Mouse (Mus musculus): Measurements from ENCODE around the gene V1rd19. TPM values are rescaled to one million over a fixed set of nuclear protein-coding genes. Genes with fewer than 3 reads are reported as not detected.
"Not testable (repeated sequence)": the region's sequence is repeated elsewhere in the genome, so short reads cannot be mapped to it uniquely, and the experiment has no call there.

Gene V1rd19
- total RNA-seq (2014; rRNA removed) = not detected in 2 replicates
- polyA plus RNA-seq (2015; fragmentation: Nextera tagmentation; extraction: Ambion mirVana) = not detected in 2 replicates

GRCm38 (mm10) chr7:24001391-24001790, at the start of gene V1rd19:
TSS of gene V1rd19 (plus strand) at chr7:24001691.
- DNase-seq (ENCODE audit: low spot score) (no peak), ATAC-seq (no peak)
- WGBS = 67% methylated on average over 2 of the region's 2 CpGs

GRCm38 (mm10) chr7:23968044-23968443, 33.4 kb upstream of the V1rd19 start:
- not testable (repeated sequence) for DNase-seq (ENCODE audit: low spot score); ATAC-seq; H3K27ac ChIP-seq; H3K4me3 ChIP-seq (ENCODE audit: low read length); H3K9ac ChIP-seq (replicated peaks; ENCODE audit: low read length); H3K4me1 ChIP-seq (ENCODE audit: insufficient read depth, low read length); H3K36me3 ChIP-seq (ENCODE audit: insufficient read depth, low read length); H3K27me3 ChIP-seq (ENCODE audit: insufficient read depth, low read length); H3K4me2 ChIP-seq (ENCODE audit: low read depth, low read length)
- WGBS = 63% methylated on average over 3 of the region's 3 CpGs
- peak; percentile 28 for TF ChIP-seq CTCF (IDR thresholded peaks at IDR 0.05; ENCODE audit: low read depth)
- peaks cover 12% of the 10 kb centered on the region; the same call in 1 of the 2 replicates for H3K9me3 ChIP-seq (ENCODE audit: low read length)

More at GRCm38 (mm10) chr7:24001391-24001790, at the start of gene V1rd19:
- Histone ChIP-seq H3K9me3 (ENCODE audit: low read length) (0 out of 2 replicates have a peak, but pooled peaks cover 4% of the 10 kb centered on the region), H3K4me3 (ENCODE audit: low read length) (no peak within 1 kb of the TSS), H3K9ac (replicated peaks; ENCODE audit: low read length) (no peak within 1 kb of the TSS), H3K27ac (no peak within 1 kb of the TSS), H3K36me3 (ENCODE audit: insufficient read depth, low read length) (no peaks in the 10 kb centered on the region), H3K4me1 (ENCODE audit: insufficient read depth, low read length) (no peaks in the 10 kb centered on the region), H3K27me3 (ENCODE audit: insufficient read depth, low read length) (no peaks in the 10 kb centered on the region), H3K4me2 (ENCODE audit: low read depth, low read length) (no peak within 1 kb of the TSS)
- TF ChIP-seq CTCF (IDR thresholded peaks at IDR 0.05; ENCODE audit: low read depth) = no peak

- H3K4me1 ChIP-seq (ENCODE audit: insufficient read depth, low read length); ATAC-seq; H3K4me3 ChIP-seq (ENCODE audit: low read length); H3K27ac ChIP-seq; H3K4me2 ChIP-seq (ENCODE audit: low read depth, low read length); H3K9ac ChIP-seq (replicated peaks; ENCODE audit: low read length); H3K27me3 ChIP-seq (ENCODE audit: insufficient read depth, low read length); DNase-seq (ENCODE audit: low spot score); H3K36me3 ChIP-seq (ENCODE audit: insufficient read depth, low read length): not testable (repeated sequence)
- H3K9me3 ChIP-seq (ENCODE audit: low read length) = peaks cover 17% of the 10 kb centered on the region; the same call in 1 of the 2 replicates
- 75% methylated on average over 9 of the region's 9 CpGs for WGBS
These were observed 27.2 kb upstream of the V1rd19 start, which contains the start of gene Vmn1r181 for GRCm38 (mm10) chr7:23974315-23974714. TSS of gene Vmn1r181 (plus strand) at chr7:23974615.

GRCm38 (mm10) chr7:24052660-24053304, 51.3 kb downstream of the V1rd19 start, which contains the start of gene Vmn1r183:
TSS of gene Vmn1r183 (plus strand) at chr7:24053254.
- Histone ChIP-seq H3K4me2 (ENCODE audit: low read depth, low read length) (no peak within 1 kb of the TSS), H3K9me3 (ENCODE audit: low read length) (no peaks in the 10 kb centered on the region), H3K4me3 (ENCODE audit: low read length) (no peak within 1 kb of the TSS), H3K27ac (no peak within 1 kb of the TSS), H3K9ac (replicated peaks; ENCODE audit: low read length) (no peak within 1 kb of the TSS), H3K27me3 (ENCODE audit: insufficient read depth, low read length) (no peaks in the 10 kb centered on the region), H3K4me1 (ENCODE audit: insufficient read depth, low read length) (no peaks in the 10 kb centered on the region), H3K36me3 (ENCODE audit: insufficient read depth, low read length) (no peaks in the 10 kb centered on the region)
- DNase-seq (ENCODE audit: low spot score) (no peak), ATAC-seq (no peak)
- WGBS = 77% methylated on average over 4 of the region's 4 CpGs
- no peak for TF ChIP-seq CTCF (IDR thresholded peaks at IDR 0.05; ENCODE audit: low read depth)

Other genes starting within 250 kb of the V1rd19 start
- gene Vmn1r174, start 249.4 kb upstream of the V1rd19 start, total RNA-seq (2014; rRNA removed) = not detected in 2 replicates
- gene Vmn1r174, start 249.4 kb upstream of the V1rd19 start, polyA plus RNA-seq (2015; fragmentation: Nextera tagmentation; extraction: Ambion mirVana) = not detected in 2 replicates
- not detected in 2 replicates for gene Vmn1r175, start 191.0 kb upstream of the V1rd19 start, total RNA-seq (2014; rRNA removed)
- not detected in 2 replicates for gene Vmn1r175, start 191.0 kb upstream of the V1rd19 start, polyA plus RNA-seq (2015; fragmentation: Nextera tagmentation; extraction: Ambion mirVana)
- not detected in 2 replicates for gene Vmn1r176, start 164.3 kb upstream of the V1rd19 start, total RNA-seq (2014; rRNA removed)
- not detected in 2 replicates for gene Vmn1r176, start 164.3 kb upstream of the V1rd19 start, polyA plus RNA-seq (2015; fragmentation: Nextera tagmentation; extraction: Ambion mirVana)
- not detected in 2 replicates for gene Vmn1r177, start 135.2 kb upstream of the V1rd19 start, total RNA-seq (2014; rRNA removed)
- not detected in 2 replicates for gene Vmn1r177, start 135.2 kb upstream of the V1rd19 start, polyA plus RNA-seq (2015; fragmentation: Nextera tagmentation; extraction: Ambion mirVana)
- not detected in 2 replicates for gene Vmn1r178, start 109.7 kb upstream of the V1rd19 start, total RNA-seq (2014; rRNA removed)
- gene Vmn1r178, start 109.7 kb upstream of the V1rd19 start, polyA plus RNA-seq (2015; fragmentation: Nextera tagmentation; extraction: Ambion mirVana) = not detected in 2 replicates
- gene Vmn1r179, start 74.7 kb upstream of the V1rd19 start, total RNA-seq (2014; rRNA removed) = not detected in 2 replicates
- gene Vmn1r179, start 74.7 kb upstream of the V1rd19 start, polyA plus RNA-seq (2015; fragmentation: Nextera tagmentation; extraction: Ambion mirVana) = not detected in 2 replicates
- not detected in 2 replicates for gene Vmn1r180, start 51.1 kb upstream of the V1rd19 start, total RNA-seq (2014; rRNA removed)
- not detected in 2 replicates for gene Vmn1r180, start 51.1 kb upstream of the V1rd19 start, polyA plus RNA-seq (2015; fragmentation: Nextera tagmentation; extraction: Ambion mirVana)
- not detected in 2 replicates for gene Vmn1r181, start 27.1 kb upstream of the V1rd19 start, total RNA-seq (2014; rRNA removed)
- not detected in 2 replicates for gene Vmn1r181, start 27.1 kb upstream of the V1rd19 start, polyA plus RNA-seq (2015; fragmentation: Nextera tagmentation; extraction: Ambion mirVana)
- not detected in 2 replicates for gene Vmn1r183, start 51.6 kb downstream of the V1rd19 start, total RNA-seq (2014; rRNA removed)
- gene Vmn1r183, start 51.6 kb downstream of the V1rd19 start, polyA plus RNA-seq (2015; fragmentation: Nextera tagmentation; extraction: Ambion mirVana) = not detected in 2 replicates
- 23.7 and 29.1 TPM in 2 replicates for gene Zfp180, start 80.2 kb downstream of the V1rd19 start, total RNA-seq (2014; rRNA removed)
- gene Zfp180, start 80.2 kb downstream of the V1rd19 start, polyA plus RNA-seq (2015; fragmentation: Nextera tagmentation; extraction: Ambion mirVana) = 18.6 and 19.5 TPM in 2 replicates
- gene Zfp112, start 110.6 kb downstream of the V1rd19 start, total RNA-seq (2014; rRNA removed) = 5.0 and 7.3 TPM in 2 replicates
- gene Zfp112, start 110.6 kb downstream of the V1rd19 start, polyA plus RNA-seq (2015; fragmentation: Nextera tagmentation; extraction: Ambion mirVana) = 4.1 and 4.5 TPM in 2 replicates
- gene Zfp235, start 132.5 kb downstream of the V1rd19 start, total RNA-seq (2014; rRNA removed) = 17.0 and 19.6 TPM in 2 replicates
- gene Zfp235, start 132.5 kb downstream of the V1rd19 start, polyA plus RNA-seq (2015; fragmentation: Nextera tagmentation; extraction: Ambion mirVana) = 20.0 and 20.4 TPM in 2 replicates
- gene Zfp114, start 173.4 kb downstream of the V1rd19 start, total RNA-seq (2014; rRNA removed) = 5.4 and 5.5 TPM in 2 replicates
- gene Zfp114, start 173.4 kb downstream of the V1rd19 start, polyA plus RNA-seq (2015; fragmentation: Nextera tagmentation; extraction: Ambion mirVana) = 2.5 and 3.0 TPM in 2 replicates
- gene Zfp111, start 209.8 kb downstream of the V1rd19 start, total RNA-seq (2014; rRNA removed) = 3.7 and 5.9 TPM in 2 replicates
- 2.0 and 2.5 TPM in 2 replicates for gene Zfp111, start 209.8 kb downstream of the V1rd19 start, polyA plus RNA-seq (2015; fragmentation: Nextera tagmentation; extraction: Ambion mirVana)
- 4.4 and 8.5 TPM in 2 replicates for gene Zfp109, start 235.9 kb downstream of the V1rd19 start, total RNA-seq (2014; rRNA removed)
- 2.0 and 2.1 TPM in 2 replicates for gene Zfp109, start 235.9 kb downstream of the V1rd19 start, polyA plus RNA-seq (2015; fragmentation: Nextera tagmentation; extraction: Ambion mirVana)

Data from hindbrain, postnatal 0 days (tissue).